Mouse (Mus musculus) lung, embryonic 15.5 days (tissue): Measurements from ENCODE around the gene Them7. TPM values are rescaled to one million over a fixed set of nuclear protein-coding genes. Genes with fewer than 3 reads are reported as not detected.

Source experiments
- ATAC-seq: fragments of 200-750 bp; cut with Nextera tagmentation; 2 replicates; pipeline ENCODE4 v1.8.0; 2017; ENCODE audit warnings: moderate number of reproducible peaks, borderline replicate concordance; ENCODE audit not compliant: low FRiP score, low TSS enrichment; ENCODE audit errors: extremely low read depth
- H3K27ac ChIP-seq: fragments of 300-500 bp; sonication (generic); 2 replicates; pipeline ENCODE4 v1.5.1; 2015; ENCODE audit warnings: moderate library complexity, mild to moderate bottlenecking, inconsistent platforms
- H3K27me3 ChIP-seq: fragments of 300-500 bp; sonication (generic); 2 replicates; pipeline ENCODE4 v1.6.1; 2015; ENCODE audit warnings: inconsistent platforms
- H3K36me3 ChIP-seq: fragments of 300-500 bp; sonication (generic); 2 replicates; pipeline ENCODE4 v1.6.1; 2015; ENCODE audit warnings: inconsistent platforms
- H3K4me1 ChIP-seq: fragments of 300-500 bp; sonication (generic); 2 replicates; pipeline ENCODE4 v1.6.1; 2015; ENCODE audit warnings: inconsistent platforms
- H3K4me2 ChIP-seq: fragments of 300-500 bp; sonication (generic); 2 replicates; pipeline ENCODE4 v1.6.1; 2015; ENCODE audit warnings: inconsistent platforms, mild to moderate bottlenecking, moderate library complexity
- H3K4me3 ChIP-seq: fragments of 300-500 bp; sonication (generic); 2 replicates; pipeline ENCODE4 v1.5.1; 2015; ENCODE audit warnings: mild to moderate bottlenecking, inconsistent platforms
- H3K9ac ChIP-seq: fragments of 300-500 bp; sonication (generic); 2 replicates; pipeline ENCODE4 v1.6.1; 2015; ENCODE audit warnings: inconsistent platforms
- H3K9me3 ChIP-seq: fragments of 300-500 bp; sonication (generic); 2 replicates; pipeline ENCODE4 v1.6.1; 2016; ENCODE audit warnings: inconsistent platforms
- WGBS: fragments of 180-500 bp; shearing (Covaris S2); methylation state at CpG from one replicate; pipeline ENCODE4 v1.1.7; 2015; 5-methylcytosine and 5-hydroxymethylcytosine counted together
- polyA plus RNA-seq: library from polyadenylated mRNA; unstranded; fragments of >200 nt; fragmentation: Nextera tagmentation; extraction: Ambion mirVana; gene quantifications from 2 replicates; pipeline ENCODE4 v1.2.1, GENCODE M21; 2015

Them7 gene
- polyA plus RNA-seq, 1 experiment from 2014 or later = 0.40 TPM

DNA sequence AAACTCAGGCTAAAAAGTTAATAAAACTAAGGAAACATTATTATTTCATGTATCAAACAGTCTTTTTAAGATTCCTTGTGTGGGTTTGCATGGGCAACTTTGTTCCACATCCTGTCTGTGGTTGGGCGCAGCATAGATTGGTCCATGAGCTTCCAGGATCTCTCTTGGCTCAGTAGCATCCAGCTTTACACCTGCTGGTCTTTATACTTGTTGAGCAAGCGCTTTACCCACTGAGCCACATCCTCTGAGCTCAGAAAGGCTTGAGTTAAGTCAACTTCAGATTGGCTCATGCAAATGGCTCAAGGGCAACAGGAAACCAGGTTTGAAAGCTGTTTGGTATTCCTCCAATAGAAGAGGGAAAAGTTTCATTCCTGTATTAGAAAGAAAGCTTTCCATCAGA lies 178.1 kb downstream of the Them7 start:
- no peak overlapping the region for H3K4me3 ChIP-seq
- no peaks in the 10 kb centered on the region for H3K27me3 ChIP-seq
- no peak overlapping the region for H3K4me2 ChIP-seq
- no peaks in the 10 kb centered on the region for H3K9me3 ChIP-seq
- H3K36me3 ChIP-seq = no peaks in the 10 kb centered on the region
- 77% methylated on average over 2 of the region's 2 CpGs for WGBS
- H3K27ac ChIP-seq = no peak overlapping the region
- no peak for ATAC-seq
- no peak overlapping the region for H3K9ac ChIP-seq
- peaks cover 20% of the 10 kb centered on the region for H3K4me1 ChIP-seq

DNA sequence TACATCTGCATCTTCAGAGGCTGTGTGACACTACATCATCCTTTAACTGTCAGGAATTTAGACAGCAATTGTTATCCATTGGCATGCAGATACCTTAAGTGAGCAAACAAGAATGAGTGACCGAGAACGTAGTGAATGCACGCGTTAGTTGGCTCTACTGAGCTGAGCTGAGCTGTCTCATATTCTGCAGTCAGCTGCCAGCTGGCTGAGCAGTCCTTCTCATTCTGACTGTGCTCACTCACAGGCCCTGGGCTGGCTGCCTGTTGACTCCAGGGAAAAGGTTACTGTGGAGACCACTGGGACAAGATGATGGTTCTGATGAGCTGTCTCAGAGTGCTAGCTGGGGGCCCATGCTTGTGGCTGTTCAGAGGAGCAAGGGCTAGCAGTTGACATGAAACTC lies 184.4 kb downstream of the Them7 start:
- Histone ChIP-seq H3K27me3 (no peaks in the 10 kb centered on the region), H3K4me1 (no peaks in the 10 kb centered on the region), H3K4me3 (no peak overlapping the region), H3K36me3 (no peaks in the 10 kb centered on the region), H3K27ac (no peak overlapping the region), H3K4me2 (no peak overlapping the region), H3K9ac (no peak overlapping the region), H3K9me3 (no peaks in the 10 kb centered on the region)
- peak; percentile 64; the same call in 1 of the 2 replicates for ATAC-seq
- WGBS = 46% methylated on average over 4 of the region's 4 CpGs

- Histone ChIP-seq H3K27ac (no peak overlapping the region), H3K4me1 (no peaks in the 10 kb centered on the region), H3K4me2 (no peak overlapping the region), H3K4me3 (no peak overlapping the region), H3K36me3 (no peaks in the 10 kb centered on the region), H3K27me3 (no peaks in the 10 kb centered on the region), H3K9me3 (no peaks in the 10 kb centered on the region), H3K9ac (no peak overlapping the region)
- WGBS = 90% methylated on average over 1 of the region's 1 CpGs
- no peak for ATAC-seq
Observed at GRCm38 (mm10) chr2:105409253-105409652, 185.1 kb downstream of the Them7 start.

GRCm38 (mm10) chr2:105414309-105414708 lies 190.2 kb downstream of the Them7 start:
- H3K4me1 ChIP-seq = no peaks in the 10 kb centered on the region
- H3K4me2 ChIP-seq = no peak overlapping the region
- H3K4me3 ChIP-seq = no peak overlapping the region
- ATAC-seq = no peak
- no peak overlapping the region for H3K9ac ChIP-seq
- no peaks in the 10 kb centered on the region for H3K9me3 ChIP-seq
- WGBS = 38% methylated on average over 2 of the region's 2 CpGs
- H3K36me3 ChIP-seq = no peaks in the 10 kb centered on the region
- H3K27ac ChIP-seq = no peak overlapping the region
- no peaks in the 10 kb centered on the region for H3K27me3 ChIP-seq

DNA sequence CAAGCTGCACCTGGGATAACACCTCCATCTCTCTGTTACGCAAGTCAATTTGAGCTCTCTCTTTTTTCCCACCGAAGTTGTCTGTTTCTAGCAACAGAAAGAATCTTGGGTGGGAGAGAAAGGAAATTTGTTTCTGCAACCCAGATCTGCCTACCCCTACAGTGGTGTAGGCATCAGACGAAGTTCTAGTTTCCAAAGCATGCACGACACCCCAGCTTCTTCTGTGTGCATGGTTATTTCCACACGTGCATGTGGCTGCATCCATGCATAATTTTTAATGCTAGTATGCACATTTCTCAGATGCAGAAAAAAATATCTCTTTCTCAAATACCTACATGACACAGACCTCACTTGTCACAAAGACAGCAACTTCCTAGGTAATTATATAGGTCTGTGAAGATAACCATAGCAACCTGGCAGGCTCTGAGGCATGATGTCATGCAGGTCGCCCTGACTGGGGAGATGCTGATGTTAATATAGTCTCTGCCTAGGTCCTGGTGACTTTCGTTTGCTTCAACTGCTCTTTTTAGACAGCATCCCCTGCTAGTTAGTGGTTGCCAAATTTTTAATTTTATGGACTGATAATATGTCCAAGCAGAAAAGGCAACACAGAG lies 192.0 kb downstream of the Them7 start:
- Histone ChIP-seq H3K9ac (no peak overlapping the region), H3K27me3 (no peaks in the 10 kb centered on the region), H3K4me2 (no peak overlapping the region), H3K4me1 (no peaks in the 10 kb centered on the region), H3K36me3 (no peaks in the 10 kb centered on the region), H3K9me3 (no peaks in the 10 kb centered on the region), H3K27ac (no peak overlapping the region), H3K4me3 (no peak overlapping the region)
- ATAC-seq = no peak
- WGBS = 48% methylated on average over 7 of the region's 7 CpGs

- WGBS = 36% methylated on average over 8 of the region's 8 CpGs
- Histone ChIP-seq H3K4me3 (no peak overlapping the region), H3K36me3 (no peaks in the 10 kb centered on the region), H3K27me3 (no peaks in the 10 kb centered on the region), H3K9me3 (no peaks in the 10 kb centered on the region), H3K9ac (no peak overlapping the region), H3K4me2 (no peak overlapping the region), H3K27ac (no peak overlapping the region), H3K4me1 (no peaks in the 10 kb centered on the region)
- no peak for ATAC-seq
Observed at GRCm38 (mm10) chr2:105416660-105417348, 192.7 kb downstream of the Them7 start.

- ATAC-seq = no peak
- no peak overlapping the region for H3K27ac ChIP-seq
- H3K9me3 ChIP-seq = no peaks in the 10 kb centered on the region
- H3K4me1 ChIP-seq = no peaks in the 10 kb centered on the region
- no peaks in the 10 kb centered on the region for H3K36me3 ChIP-seq
- WGBS = 66% methylated on average over 5 of the region's 5 CpGs
- H3K9ac ChIP-seq = no peak overlapping the region
- no peak overlapping the region for H3K4me2 ChIP-seq
- H3K4me3 ChIP-seq = no peak overlapping the region
- no peaks in the 10 kb centered on the region for H3K27me3 ChIP-seq
Observed at GRCm38 (mm10) chr2:105417663-105418062, 193.5 kb downstream of the Them7 start.

GRCm38 (mm10) chr2:105418629-105419227 lies 194.6 kb downstream of the Them7 start:
- H3K4me3 ChIP-seq = no peak overlapping the region
- no peaks in the 10 kb centered on the region for H3K36me3 ChIP-seq
- ATAC-seq = no peak
- H3K27ac ChIP-seq = no peak overlapping the region
- no peak overlapping the region for H3K4me2 ChIP-seq
- no peaks in the 10 kb centered on the region for H3K9me3 ChIP-seq
- H3K9ac ChIP-seq = no peak overlapping the region
- H3K27me3 ChIP-seq = no peaks in the 10 kb centered on the region
- no peaks in the 10 kb centered on the region for H3K4me1 ChIP-seq
- WGBS = 75% methylated on average over 12 of the region's 12 CpGs

DNA sequence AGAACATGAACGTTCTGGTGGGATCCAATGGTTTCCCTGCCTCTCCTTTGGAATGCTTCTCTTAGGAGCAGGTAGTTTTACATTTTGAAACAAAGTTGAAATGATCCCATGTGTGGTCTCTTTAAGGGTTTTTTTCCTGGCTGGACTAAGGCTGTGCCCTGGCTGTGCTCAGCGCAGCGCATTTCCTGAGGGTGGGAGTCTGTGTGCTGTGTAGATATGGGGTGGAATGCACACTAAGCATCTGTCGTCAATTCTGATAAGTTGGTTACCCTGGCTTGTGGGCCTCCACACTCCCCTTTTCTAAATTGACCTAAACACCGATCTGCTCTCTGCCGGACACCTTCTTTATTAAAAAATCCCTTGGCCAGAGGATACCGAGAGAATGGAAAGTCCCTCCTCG lies 203.3 kb downstream of the Them7 start:
- no peak overlapping the region for H3K27ac ChIP-seq
- peaks cover 10% of the 10 kb centered on the region for H3K27me3 ChIP-seq
- H3K36me3 ChIP-seq = no peaks in the 10 kb centered on the region
- no peak overlapping the region for H3K4me3 ChIP-seq
- 60% methylated on average over 8 of the region's 8 CpGs for WGBS
- H3K9me3 ChIP-seq = no peaks in the 10 kb centered on the region
- ATAC-seq = no peak
- H3K4me2 ChIP-seq = no peak overlapping the region
- H3K4me1 ChIP-seq = no peaks in the 10 kb centered on the region
- no peak overlapping the region for H3K9ac ChIP-seq

- Histone ChIP-seq H3K4me3 (no peak overlapping the region), H3K27ac (no peak overlapping the region), H3K4me1 (peaks cover 3% of the 10 kb centered on the region; the same call in 1 of the 2 replicates), H3K4me2 (no peak overlapping the region), H3K27me3 (peaks cover 10% of the 10 kb centered on the region), H3K9ac (no peak overlapping the region), H3K36me3 (no peaks in the 10 kb centered on the region), H3K9me3 (no peaks in the 10 kb centered on the region)
- no peak; the same call in 1 of the 2 replicates for ATAC-seq
- WGBS = 3% methylated on average over 12 of the region's 12 CpGs
Observed at GRCm38 (mm10) chr2:105428029-105428428, 203.9 kb downstream of the Them7 start.

GRCm38 (mm10) chr2:105428467-105428866 lies 204.3 kb downstream of the Them7 start:
- Histone ChIP-seq H3K27ac (no peak overlapping the region), H3K27me3 (peaks cover 10% of the 10 kb centered on the region), H3K4me1 (peaks cover 7% of the 10 kb centered on the region; the same call in 1 of the 2 replicates), H3K9ac (no peak overlapping the region), H3K36me3 (no peaks in the 10 kb centered on the region), H3K9me3 (no peaks in the 10 kb centered on the region), H3K4me3 (no peak overlapping the region), H3K4me2 (no peak overlapping the region)
- ATAC-seq = no peak
- WGBS = 24% methylated on average over 6 of the region's 6 CpGs
